Mouse (Mus musculus) cerebral cortex, adult 2 months (tissue): ENCODE results near the gene Olfr117.

Source experiments
- WGBS: fragments of 180-500 bp; shearing (Covaris S2); methylation state at CpG from one replicate; pipeline ENCODE4 v1.1.7; 2018; 5-methylcytosine and 5-hydroxymethylcytosine counted together

The Olfr117 gene

GRCm38 (mm10) chr17:37663682-37664081 lies at the start of gene Olfr117:
Olfr117 (minus strand) TSS chr17:37663782.
- 62% methylated on average over 1 of the region's 1 CpGs for WGBS

- 62% methylated on average over 1 of the region's 1 CpGs for WGBS
Observed at GRCm38 (mm10) chr17:37696264-37696663, 32.7 kb upstream of the Olfr117 start, which contains the start of gene Olfr119. Olfr119 (plus strand) TSS chr17:37696564.

- 67% methylated on average over 2 of the region's 2 CpGs for WGBS
Observed at GRCm38 (mm10) chr17:37666688-37667087, 3.1 kb upstream of the Olfr117 start, which contains the start of gene Olfr118. Olfr118 (plus strand) TSS chr17:37666988.

DNA sequence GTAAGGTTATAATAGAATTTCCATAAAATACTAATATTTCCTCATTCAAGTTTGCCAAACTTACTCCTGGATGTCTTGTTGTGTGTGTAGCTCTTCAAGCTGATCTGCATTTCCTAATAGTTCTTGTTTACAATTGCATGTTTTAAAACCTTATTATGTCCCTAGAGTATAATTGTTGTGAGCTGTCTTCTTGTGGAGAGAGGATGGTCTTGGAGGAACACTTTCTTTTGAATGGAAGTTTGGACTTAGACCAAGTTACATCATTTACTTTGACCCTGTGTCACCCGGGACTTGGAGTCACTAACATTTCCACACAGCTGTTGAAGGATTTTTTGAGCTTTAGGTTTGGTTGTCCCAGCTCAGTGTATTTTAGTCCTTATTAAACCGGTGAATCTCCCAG lies 36.6 kb downstream of the Olfr117 start, which contains the start of the genes Olfr115 and Olfr116:
TSS of gene Olfr115 (minus strand) at position 101 of the 400 bp plus-strand sequence.
TSS of gene Olfr116 (minus strand) at position 191 of the 400 bp plus-strand sequence.
- WGBS = 87% methylated on average over 2 of the region's 2 CpGs
